Mouse (Mus musculus): Measurements from ENCODE around the gene Aurka.

DNA sequence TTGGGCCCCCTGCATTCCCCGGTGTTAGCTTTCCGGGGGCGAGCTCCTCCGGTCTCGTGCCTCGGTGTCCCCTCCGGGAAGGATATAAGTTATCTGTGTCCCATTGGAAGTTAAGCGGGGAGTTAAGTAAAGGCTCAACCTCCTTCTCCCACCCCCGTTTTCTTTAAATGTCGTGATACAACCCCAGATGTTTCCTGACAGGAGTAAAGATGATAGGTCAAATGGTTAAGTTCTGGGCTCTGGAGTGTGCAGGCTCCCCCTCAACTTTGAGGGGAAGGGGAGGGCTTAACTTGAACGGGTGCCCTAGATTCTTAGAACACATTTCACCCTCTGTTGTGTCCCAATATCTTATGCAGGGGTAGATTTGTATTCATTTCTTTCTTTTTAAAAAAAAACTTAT lies 923 bp upstream of the Aurka start:
- TF ChIP-seq CTCF (IDR thresholded peaks at IDR 0.05; ENCODE audit: extremely low read depth, insufficient read length, insufficient replicate concordance, low read depth, low read length) (no peak), POLR2A (IDR thresholded peaks at IDR 0.05; ENCODE audit: low read depth, low read length) (no peak)
